Mouse (Mus musculus) MN1 (cell line): ENCODE data around the gene Kif13a.

Experiments
- DNase-seq: peaks from one replicate; pipeline ENCODE4 v3.0.0-alpha.2; 2016; ENCODE audit warnings: low spot score

Gene Kif13a

DNA sequence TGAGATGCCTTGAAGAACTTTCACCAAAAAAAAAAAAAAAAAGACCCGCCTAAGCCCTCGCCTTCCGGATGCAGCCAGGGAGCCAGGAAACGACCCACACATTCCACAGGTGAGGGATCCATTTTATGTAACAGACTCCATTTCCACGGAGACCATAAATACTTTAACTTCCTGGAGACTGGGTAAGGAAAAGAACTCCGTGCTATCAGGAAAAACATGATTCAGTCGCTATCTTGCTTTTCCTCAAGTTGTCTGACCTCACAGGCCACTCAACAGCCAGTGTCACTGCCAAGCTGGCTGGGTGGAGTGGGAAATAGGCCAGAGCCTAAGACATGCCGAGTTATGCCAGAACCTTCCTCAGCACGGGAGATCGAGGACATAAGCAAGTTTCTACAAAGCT is 46.3 kb downstream of the Kif13a start:
- DNase-seq = no peak

DNA sequence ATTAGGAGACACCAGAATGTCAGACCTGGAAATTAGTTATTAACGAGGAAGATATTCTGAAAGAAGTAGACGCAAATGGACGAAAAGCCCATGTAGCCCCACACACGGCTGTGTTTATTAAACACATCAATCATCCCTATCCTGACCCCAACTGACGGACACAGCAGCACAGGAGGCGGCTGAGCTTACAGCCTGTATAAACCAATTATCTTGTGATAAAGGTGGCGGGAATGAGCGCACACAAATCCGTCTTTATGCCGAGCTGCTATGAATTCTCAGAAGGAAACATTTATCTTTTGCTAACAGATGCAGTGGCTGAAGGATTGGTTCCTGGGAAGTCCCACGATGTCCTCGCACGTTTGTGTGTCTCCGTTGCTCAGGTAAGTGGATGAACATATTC is 48.9 kb downstream of the Kif13a start:
- DNase-seq = no peak

GRCm38 (mm10) chr13:46880243-46880642 is 49.4 kb downstream of the Kif13a start:
- no peak for DNase-seq

DNA sequence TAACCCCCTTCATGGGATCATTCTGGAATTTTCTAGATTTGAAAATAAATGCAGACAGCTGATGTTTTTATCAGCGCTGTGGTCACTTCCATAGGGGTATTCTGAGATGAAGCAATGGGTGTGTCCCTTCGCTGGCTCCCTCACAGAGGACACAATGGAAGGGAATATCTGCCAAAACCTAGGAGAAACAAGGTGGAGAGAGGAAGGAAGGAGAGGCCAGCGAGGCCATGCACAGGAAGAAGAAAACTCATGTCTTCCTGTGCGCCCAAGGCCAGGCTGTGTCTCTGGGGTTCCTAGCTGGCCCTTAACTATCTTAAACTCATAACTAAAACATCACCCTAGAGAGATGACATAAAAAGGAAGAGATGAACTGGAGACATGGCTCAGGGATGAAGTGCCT is 52.6 kb downstream of the Kif13a start:
- DNase-seq = no peak

DNA sequence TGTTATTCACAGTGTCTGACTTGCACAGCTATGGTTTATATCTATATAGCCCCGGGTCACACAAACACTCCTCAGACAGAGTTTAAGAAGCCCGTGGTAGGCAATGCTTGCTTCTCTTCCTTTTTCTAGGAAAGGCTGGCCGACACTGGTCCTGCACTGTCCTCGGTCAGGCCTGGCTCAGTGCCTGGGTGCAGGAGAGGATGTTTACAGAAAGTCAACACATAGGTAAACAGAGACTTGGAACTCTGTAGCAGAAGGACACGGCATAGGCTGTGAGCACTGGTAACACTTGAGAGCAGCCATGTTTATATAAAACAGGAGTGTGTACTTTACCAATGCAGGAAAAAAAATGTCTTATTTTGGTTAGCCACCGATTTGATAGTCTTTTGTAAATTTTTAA is 54.3 kb downstream of the Kif13a start:
- DNase-seq = no peak

DNA sequence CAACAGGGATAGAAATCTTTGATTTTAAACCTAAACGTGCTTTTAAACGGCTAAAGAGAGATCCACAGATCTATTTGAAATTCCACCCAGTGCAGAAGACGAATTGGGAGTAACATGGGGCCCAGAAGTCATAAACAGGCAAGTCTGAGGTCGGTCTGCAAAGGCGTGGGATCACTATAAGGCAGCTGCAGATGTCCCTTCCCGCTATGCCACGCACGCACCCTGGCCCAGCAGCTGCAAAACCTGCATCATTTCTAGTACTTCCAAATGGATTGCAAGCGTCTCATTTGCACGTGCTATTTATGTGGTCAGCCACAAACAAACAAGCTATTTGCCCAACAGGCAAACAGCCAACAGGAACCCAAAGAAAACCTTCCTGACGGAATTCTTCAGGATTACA is 56.9 kb downstream of the Kif13a start:
- DNase-seq = no peak

DNA sequence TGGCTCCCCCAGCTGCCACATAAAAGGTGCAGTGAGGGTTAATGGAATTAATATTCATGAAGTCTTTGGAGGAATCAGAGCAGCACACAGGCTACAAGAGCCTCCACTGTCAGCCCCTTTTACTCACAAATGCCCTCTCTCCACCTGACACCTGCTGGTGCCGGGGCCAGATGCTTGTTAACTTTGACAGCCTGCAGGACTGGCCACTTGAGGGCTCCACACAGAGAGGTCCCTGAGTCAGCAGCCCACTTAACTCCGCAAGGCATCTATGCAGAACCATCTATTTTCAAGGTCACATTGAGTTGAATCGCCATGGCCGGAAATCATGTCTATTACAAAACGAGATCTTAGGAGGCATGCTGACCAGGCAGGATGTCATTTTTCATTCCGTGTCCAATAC is 57.5 kb downstream of the Kif13a start:
- DNase-seq = no peak

DNA sequence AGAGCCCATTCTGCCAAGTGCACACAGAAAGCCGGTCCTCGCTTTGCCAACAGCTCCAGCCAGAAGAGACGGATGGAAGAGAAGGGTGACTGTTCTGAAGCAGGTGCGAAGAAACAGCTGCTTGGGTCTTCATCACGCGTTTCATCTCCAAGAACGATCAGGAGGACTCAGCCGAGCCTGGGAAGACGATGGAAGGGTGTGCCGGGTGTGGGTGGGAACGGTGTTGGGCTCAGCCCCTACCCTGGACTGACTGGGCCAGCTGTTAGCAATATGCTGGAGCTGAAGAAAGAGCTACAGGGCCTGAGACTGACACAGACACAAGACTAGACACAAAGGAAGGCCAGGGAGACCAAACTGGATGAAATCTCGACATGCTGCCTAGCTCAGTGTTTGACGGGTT is 60.2 kb downstream of the Kif13a start:
- no peak for DNase-seq

GRCm38 (mm10) chr13:46863169-46863748 is 66.4 kb downstream of the Kif13a start:
- no peak for DNase-seq

- no peak for DNase-seq
Measured at GRCm38 (mm10) chr13:46859876-46860275, 69.8 kb downstream of the Kif13a start.

DNA sequence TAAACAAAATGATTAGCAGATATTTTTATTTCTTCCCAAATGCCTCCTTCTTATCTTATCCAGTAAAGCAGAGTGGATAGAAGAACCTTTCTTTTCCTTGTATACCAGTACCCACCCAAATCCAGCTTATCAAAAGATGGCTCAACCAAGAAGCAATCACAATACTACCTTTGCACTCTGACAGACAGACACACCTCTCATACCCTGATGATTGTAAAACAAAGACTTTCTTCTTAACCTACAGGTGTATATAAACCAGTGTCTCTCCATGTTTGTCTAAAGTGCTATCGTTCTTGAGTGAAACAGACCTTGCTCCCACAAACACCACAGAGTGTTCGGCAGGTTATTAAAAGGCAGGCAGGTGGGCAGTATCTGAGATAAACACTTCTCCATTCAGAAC is 70.5 kb downstream of the Kif13a start:
- DNase-seq = no peak

DNA sequence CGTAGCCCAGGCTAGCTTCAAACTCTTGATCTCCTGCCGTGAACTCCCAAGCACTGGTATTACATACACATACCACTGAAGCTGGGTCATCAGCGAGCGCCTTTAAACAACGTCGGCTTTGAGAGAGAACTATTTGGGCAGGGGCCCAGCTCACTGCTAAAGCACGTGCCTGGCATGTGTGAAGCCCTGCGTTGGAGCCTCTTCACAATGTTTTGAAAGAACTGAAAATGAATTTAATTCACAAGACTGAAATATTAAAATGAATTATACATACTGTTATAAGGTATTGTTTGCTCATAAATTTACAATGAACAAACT is 70.9 kb downstream of the Kif13a start:
- no peak for DNase-seq

DNA sequence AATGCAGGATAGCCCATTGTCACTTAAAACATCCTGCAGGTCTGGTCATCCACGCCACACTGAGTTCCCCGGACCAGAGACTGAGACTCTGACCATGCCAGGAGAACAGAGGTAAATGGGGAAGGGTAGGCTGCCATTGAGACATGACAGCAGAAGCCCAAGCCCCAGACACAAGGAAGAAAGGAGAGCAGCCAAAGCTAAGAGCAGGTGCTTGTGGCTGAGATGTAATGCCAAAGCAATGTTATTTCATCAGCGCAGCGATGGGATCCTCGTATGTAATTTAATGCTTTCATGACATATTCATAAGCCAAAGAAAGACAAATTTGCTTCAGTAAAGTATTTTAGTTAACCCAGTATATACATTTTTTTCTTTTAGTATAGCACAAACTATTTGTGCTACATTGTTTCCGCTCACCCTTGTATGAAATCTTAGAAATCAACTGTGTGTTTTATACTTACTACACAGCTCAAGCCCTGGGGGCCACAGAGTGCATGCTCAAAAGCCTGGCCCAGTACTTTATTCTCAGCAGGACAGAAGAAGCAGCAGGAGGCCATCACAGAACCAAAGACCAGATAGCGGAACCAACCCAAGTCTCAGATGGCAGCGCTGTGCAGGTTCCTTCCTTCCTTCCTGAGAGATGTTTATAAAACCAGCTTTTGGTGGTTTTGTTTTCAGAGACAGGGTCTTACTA is 71.4 kb downstream of the Kif13a start:
- no peak for DNase-seq

DNA sequence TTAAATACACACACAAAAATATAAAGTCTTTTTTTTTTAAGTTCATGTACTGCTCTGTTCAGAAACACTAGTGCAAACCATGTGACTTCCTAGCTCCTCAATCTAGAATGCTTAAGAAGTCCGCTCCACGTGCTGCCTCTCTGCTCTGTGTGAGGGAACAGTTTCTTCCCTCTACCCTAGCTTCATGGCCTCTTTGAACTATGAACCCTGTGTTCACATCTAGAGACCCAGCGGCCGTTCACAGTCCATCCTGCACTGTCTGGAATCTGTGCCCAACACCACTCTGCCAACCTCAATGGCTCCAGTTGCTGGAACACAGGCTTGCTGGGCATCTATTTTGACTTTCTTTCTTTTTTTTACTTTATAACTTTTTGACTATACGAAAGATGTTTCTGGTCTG is 75.2 kb downstream of the Kif13a start:
- DNase-seq = no peak

GRCm38 (mm10) chr13:46852470-46852869 is 77.2 kb downstream of the Kif13a start:
- DNase-seq = no peak

DNA sequence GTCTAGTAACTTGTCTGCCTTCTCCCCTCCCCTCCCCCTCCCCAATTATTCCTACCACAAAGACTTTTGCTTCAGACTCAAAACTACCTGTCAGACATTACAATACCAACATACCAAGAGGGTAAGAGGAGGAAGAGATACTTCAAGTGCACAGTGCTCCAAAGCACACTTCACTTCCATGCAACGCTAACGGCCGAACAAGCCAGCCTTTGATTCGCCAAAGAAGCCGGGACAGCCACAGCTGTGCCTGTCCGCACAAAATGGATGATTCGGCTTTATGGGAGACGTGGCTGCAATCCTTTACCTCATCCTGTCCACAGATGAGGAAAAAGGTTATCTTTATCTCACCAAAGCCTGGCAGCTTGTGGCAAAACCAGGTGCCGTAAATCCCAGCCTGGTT is 84.2 kb downstream of the Kif13a start:
- no peak for DNase-seq

GRCm38 (mm10) chr13:46844561-46845235 is 85.0 kb downstream of the Kif13a start:
- DNase-seq = no peak

DNA sequence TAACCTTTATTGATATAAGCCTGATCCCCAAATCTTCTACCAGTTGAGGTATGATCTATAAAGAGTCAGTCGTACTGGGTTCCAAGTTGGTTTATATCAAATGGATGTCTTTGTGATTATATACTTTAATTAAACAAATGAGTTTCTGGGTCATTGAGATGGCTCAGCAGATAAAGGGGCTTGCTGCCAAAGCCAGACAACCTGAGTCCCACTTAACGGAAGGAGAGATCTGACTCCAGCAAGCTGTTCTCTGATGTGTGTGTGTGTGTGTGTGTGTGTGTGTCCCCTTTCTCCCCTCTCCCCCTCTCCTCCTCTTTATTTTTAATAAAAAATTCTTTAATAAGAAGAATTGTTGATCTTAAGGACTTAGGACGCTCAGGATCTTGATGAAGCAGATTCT is 86.0 kb downstream of the Kif13a start:
- DNase-seq = no peak

DNA sequence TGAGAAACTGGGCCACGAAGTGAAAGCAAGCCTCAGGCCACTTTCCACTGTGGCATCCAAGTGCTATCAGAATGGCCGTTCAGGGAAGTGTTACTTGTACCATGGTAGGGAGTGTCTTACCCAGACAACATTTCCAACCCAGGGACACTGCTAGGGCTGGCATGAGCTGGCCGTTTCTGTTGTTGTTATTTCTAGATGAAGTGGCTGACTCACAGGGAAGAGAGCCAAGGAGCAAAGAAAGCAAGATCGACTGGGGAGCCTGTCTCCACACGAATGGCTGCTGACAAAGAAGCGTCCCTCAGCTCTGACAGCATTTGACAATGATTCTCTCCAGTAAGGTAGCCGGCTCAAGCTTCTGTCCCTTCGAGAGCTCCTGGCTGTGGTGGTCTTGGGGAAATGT is 87.5 kb downstream of the Kif13a start:
- peak; percentile 34 for DNase-seq

GRCm38 (mm10) chr13:46841668-46842067 is 88.0 kb downstream of the Kif13a start:
- no peak for DNase-seq

DNA sequence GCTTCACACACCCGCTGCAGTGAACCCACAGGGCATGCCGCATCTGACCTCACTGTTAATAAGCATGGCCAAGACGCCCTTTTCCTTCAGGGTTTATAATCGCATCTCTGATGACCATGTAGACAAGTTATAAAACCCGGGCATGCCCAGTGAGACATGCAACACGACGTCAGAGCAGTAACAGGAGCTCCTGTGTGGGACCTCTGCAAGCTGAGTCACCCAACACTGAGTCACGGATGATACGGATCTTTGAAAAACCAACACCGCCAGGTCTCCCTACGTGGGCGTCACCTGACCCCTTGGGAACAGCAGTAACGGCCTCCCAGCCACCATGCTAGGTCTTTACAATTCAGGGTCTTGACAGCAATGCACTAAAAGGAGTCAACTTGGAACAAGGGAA is 89.0 kb downstream of the Kif13a start:
- DNase-seq = peak; percentile 13

GRCm38 (mm10) chr13:46839236-46839635 is 90.4 kb downstream of the Kif13a start:
- no peak for DNase-seq

DNA sequence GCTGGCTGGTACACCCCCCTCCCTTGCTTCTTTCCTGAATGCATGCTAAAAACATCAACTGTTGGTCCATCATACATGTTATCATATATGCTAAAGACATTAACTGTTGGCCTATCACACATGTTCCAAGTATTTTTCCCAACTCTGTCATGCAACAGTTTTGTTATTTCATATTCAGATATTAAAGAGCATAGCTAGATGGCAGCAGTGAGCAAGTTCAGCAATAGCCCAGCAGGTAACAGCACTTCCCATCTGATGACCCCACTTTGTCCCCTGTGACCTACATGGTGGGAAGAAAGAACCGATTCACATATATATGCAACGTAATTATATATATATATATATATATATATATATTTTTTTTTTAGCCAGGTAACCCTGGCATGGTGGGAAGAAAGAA is 91.1 kb downstream of the Kif13a start:
- peak; percentile 40 for DNase-seq

- DNase-seq = no peak
Measured at GRCm38 (mm10) chr13:46835351-46835750, 94.3 kb downstream of the Kif13a start.
